ENCODE assay signal across 13 mouse cellular contexts in genomic region chrX:11345762-11346161, GRCm38 (mm10). TPM values are rescaled to one million over a fixed set of nuclear protein-coding genes. Genes with fewer than 3 reads are reported as not detected.
DNase-seq lines count a peak whose midpoint lies in the region; ATAC-seq and TF ChIP-seq lines count a peak whose summit lies in the region.
"Had no signal": no experiment of that assay in that cellular context is flagged by ENCODE, and none has a peak within 500 bp of the region (broad histone marks: within the 10 kb centered on the region; RNA-seq: fewer than 3 reads in every experiment).

No protein-coding gene starts in this region.

- no peaks in the 10 kb centered on the region for H3K9me3 ChIP-seq in limb, embryonic 10.5 days (replicated peaks)
- no peaks in the 10 kb centered on the region for H3K9me3 ChIP-seq in intestine, postnatal 0 days (ENCODE audit: control insufficient read depth)

- no peak overlapping the region for H3K4me3 ChIP-seq in limb, embryonic 10.5 days
- no peak overlapping the region for H3K4me3 ChIP-seq in intestine, postnatal 0 days (ENCODE audit: low read depth, low read length)

- no peak for ATAC-seq in intestine, postnatal 0 days
- ATAC-seq in frontal cortex, adult (ENCODE audit: low TSS enrichment): no peak; the same call in 1 of the 2 replicates
- ATAC-seq in erythroid progenitor cell, adult 5-6 weeks (replicated peaks; ENCODE audit: low FRiP score, poor library complexity, severe bottlenecking): no peak

- H3K4me2 ChIP-seq in intestine, postnatal 0 days (replicated peaks; ENCODE audit: low read depth): no peak overlapping the region

- peak overlapping the region; percentile 68; the same call in 1 of the 2 replicates for H3K27ac ChIP-seq in limb, embryonic 10.5 days
- no peak overlapping the region for H3K27ac ChIP-seq in intestine, postnatal 0 days (ENCODE audit: low read depth, low read length)

- no peaks in the 10 kb centered on the region for H3K36me3 ChIP-seq in limb, embryonic 10.5 days
- H3K36me3 ChIP-seq in intestine, postnatal 0 days (ENCODE audit: control insufficient read depth, insufficient read depth): no peaks in the 10 kb centered on the region

- peak; percentile 22 to 26 for DNase-seq in heart, adult 18-20 months
- no peak for DNase-seq in heart, postnatal 25 days (ENCODE audit: low spot score)
- DNase-seq in right cerebral cortex, postnatal 10 days (ENCODE audit: low spot score in 2 of 2): peak; percentile 24 to 36
- DNase-seq in right cerebral cortex, postnatal 25 days: no peak
- peak; percentile 58 for DNase-seq in limb, embryonic 10.5 days (ENCODE audit: low spot score)

- WGBS in limb, embryonic 10.5 days: 37% methylated on average over 9 of the region's 9 CpGs
- WGBS in intestine, postnatal 0 days: 78% methylated on average over 9 of the region's 9 CpGs

- H3K4me1 ChIP-seq in limb, embryonic 10.5 days: peaks cover 26% of the 10 kb centered on the region
- H3K4me1 ChIP-seq in intestine, postnatal 0 days (replicated peaks; ENCODE audit: control insufficient read depth, insufficient read depth, low read length): no peaks in the 10 kb centered on the region

- peaks cover 95% of the 10 kb centered on the region for H3K27me3 ChIP-seq in limb, embryonic 10.5 days (ENCODE audit: low read depth, poor library complexity, severe bottlenecking)
- no peaks in the 10 kb centered on the region for H3K27me3 ChIP-seq in intestine, postnatal 0 days (replicated peaks; ENCODE audit: control insufficient read depth, insufficient read depth, low read length)

- no peak for TF ChIP-seq CTCF in intestine, postnatal 0 days (IDR thresholded peaks at IDR 0.05; ENCODE audit: low read depth)

- H3K9ac ChIP-seq in intestine, postnatal 0 days (ENCODE audit: low read depth, low read length): no peak overlapping the region

- intact Hi-C loops in heart, postnatal 25 days (cut with DNase I): no loop called here

RNA-seq across cellular contexts. Expression of gene H2al1j, which starts 18.1 kb away (rescaled TPM):
- not detected for total RNA-seq in heart, adult 18-20 months (2021)
- total RNA-seq in heart, postnatal 25 days (2021): not detected
- polyA plus RNA-seq in limb, embryonic 10.5 days (2016; fragmentation: Nextera tagmentation; extraction: Ambion mirVana): not detected in 2 replicates
- polyA plus RNA-seq in intestine, postnatal 0 days (2015; fragmentation: Nextera tagmentation; extraction: Ambion mirVana): not detected in 2 replicates
- not detected in 2 replicates for total RNA-seq in erythroid progenitor cell, adult 5-6 weeks (2015; ENCODE audit: low replicate concordance)
- not detected in 2 replicates for total RNA-seq in erythroid progenitor cell, adult 5-6 weeks (2017; ENCODE audit: low replicate concordance)
- total RNA-seq: hematopoietic stem cell, adult 5-6 weeks; monocyte, adult 5-6 weeks had no signal
- polyA plus RNA-seq: large intestine, adult 2 months; liver, embryonic 16.5 days; stomach, embryonic 16.5 days had no signal

RNA-seq across cellular contexts. Expression of gene H2al1i, which starts 21.3 kb away (rescaled TPM):
- not detected for total RNA-seq in heart, adult 18-20 months (2021)
- not detected for total RNA-seq in heart, postnatal 25 days (2021)
- not detected in 2 replicates for polyA plus RNA-seq in limb, embryonic 10.5 days (2016; fragmentation: Nextera tagmentation; extraction: Ambion mirVana)
- not detected in 2 replicates for polyA plus RNA-seq in intestine, postnatal 0 days (2015; fragmentation: Nextera tagmentation; extraction: Ambion mirVana)
- not detected in 2 replicates for total RNA-seq in erythroid progenitor cell, adult 5-6 weeks (2015; ENCODE audit: low replicate concordance)
- total RNA-seq in erythroid progenitor cell, adult 5-6 weeks (2017; ENCODE audit: low replicate concordance): not detected in 2 replicates
- total RNA-seq: hematopoietic stem cell, adult 5-6 weeks; monocyte, adult 5-6 weeks had no signal
- polyA plus RNA-seq: large intestine, adult 2 months; liver, embryonic 16.5 days; stomach, embryonic 16.5 days had no signal

RNA-seq across cellular contexts. Expression of gene H2al1h, which starts 24.5 kb away (rescaled TPM):
- not detected for total RNA-seq in heart, adult 18-20 months (2021)
- total RNA-seq in heart, postnatal 25 days (2021): not detected
- not detected in 2 replicates for polyA plus RNA-seq in limb, embryonic 10.5 days (2016; fragmentation: Nextera tagmentation; extraction: Ambion mirVana)
- polyA plus RNA-seq in intestine, postnatal 0 days (2015; fragmentation: Nextera tagmentation; extraction: Ambion mirVana): not detected in 2 replicates
- total RNA-seq in erythroid progenitor cell, adult 5-6 weeks (2015; ENCODE audit: low replicate concordance): not detected in 2 replicates
- total RNA-seq in erythroid progenitor cell, adult 5-6 weeks (2017; ENCODE audit: low replicate concordance): not detected in 2 replicates
- total RNA-seq: hematopoietic stem cell, adult 5-6 weeks; monocyte, adult 5-6 weeks had no signal
- polyA plus RNA-seq: large intestine, adult 2 months; liver, embryonic 16.5 days; stomach, embryonic 16.5 days had no signal

RNA-seq across cellular contexts. Expression of gene H2al1g, which starts 27.7 kb away (rescaled TPM):
- not detected for total RNA-seq in heart, adult 18-20 months (2021)
- not detected for total RNA-seq in heart, postnatal 25 days (2021)
- polyA plus RNA-seq in limb, embryonic 10.5 days (2016; fragmentation: Nextera tagmentation; extraction: Ambion mirVana): not detected in 2 replicates
- not detected in 2 replicates for polyA plus RNA-seq in intestine, postnatal 0 days (2015; fragmentation: Nextera tagmentation; extraction: Ambion mirVana)
- not detected in 2 replicates for total RNA-seq in erythroid progenitor cell, adult 5-6 weeks (2015; ENCODE audit: low replicate concordance)
- not detected in 2 replicates for total RNA-seq in erythroid progenitor cell, adult 5-6 weeks (2017; ENCODE audit: low replicate concordance)
- total RNA-seq: hematopoietic stem cell, adult 5-6 weeks; monocyte, adult 5-6 weeks had no signal
- polyA plus RNA-seq: large intestine, adult 2 months; liver, embryonic 16.5 days; stomach, embryonic 16.5 days had no signal

RNA-seq across cellular contexts. Expression of gene H2al1f, which starts 30.8 kb away (rescaled TPM):
- not detected for total RNA-seq in heart, adult 18-20 months (2021)
- total RNA-seq in heart, postnatal 25 days (2021): not detected
- not detected in 2 replicates for polyA plus RNA-seq in limb, embryonic 10.5 days (2016; fragmentation: Nextera tagmentation; extraction: Ambion mirVana)
- not detected in 2 replicates for polyA plus RNA-seq in intestine, postnatal 0 days (2015; fragmentation: Nextera tagmentation; extraction: Ambion mirVana)
- not detected in 2 replicates for total RNA-seq in erythroid progenitor cell, adult 5-6 weeks (2015; ENCODE audit: low replicate concordance)
- total RNA-seq in erythroid progenitor cell, adult 5-6 weeks (2017; ENCODE audit: low replicate concordance): not detected in 2 replicates
- total RNA-seq: hematopoietic stem cell, adult 5-6 weeks; monocyte, adult 5-6 weeks had no signal
- polyA plus RNA-seq: large intestine, adult 2 months; liver, embryonic 16.5 days; stomach, embryonic 16.5 days had no signal

Comparison
In these comparisons a context has a peak if more than half of its experiments do, and no peak if none do; other contexts are left out.
1. DNase-seq: peak in heart, adult 18-20 months (2 of 2), right cerebral cortex, postnatal 10 days (2 of 2) and limb, embryonic 10.5 days (single experiment); none in heart, postnatal 25 days (single experiment) and right cerebral cortex, postnatal 25 days (single experiment).